Mouse (Mus musculus) fat pad, adult 2 months (tissue): ENCODE measurements around the gene Rassf8.

Source experiments
- DNase-seq: peaks from one replicate; pipeline ENCODE4 v3.0.0-alpha.2; 2011; ENCODE audit warnings: low read depth, low spot score; ENCODE audit errors: extremely low read depth

Rassf8 gene

GRCm38 (mm10) chr6:145747671-145748640, 1.4 kb downstream of the Rassf8 start:
- no peak for DNase-seq

- no peak for DNase-seq
These were observed 3.8 kb downstream of the Rassf8 start for GRCm38 (mm10) chr6:145750394-145750793.

- DNase-seq = no peak
These were observed 6.7 kb downstream of the Rassf8 start for GRCm38 (mm10) chr6:145753296-145753695.

GRCm38 (mm10) chr6:145754416-145754815, 7.9 kb downstream of the Rassf8 start:
- no peak for DNase-seq

GRCm38 (mm10) chr6:145755942-145756639, 9.5 kb downstream of the Rassf8 start:
- DNase-seq = no peak

- no peak for DNase-seq
These were observed 10.1 kb downstream of the Rassf8 start for GRCm38 (mm10) chr6:145756640-145757005.

GRCm38 (mm10) chr6:145757346-145757745, 10.8 kb downstream of the Rassf8 start:
- no peak for DNase-seq

GRCm38 (mm10) chr6:145758685-145759084, 12.1 kb downstream of the Rassf8 start:
- no peak for DNase-seq

GRCm38 (mm10) chr6:145759432-145759831, 12.9 kb downstream of the Rassf8 start:
- no peak for DNase-seq

- DNase-seq = no peak
These were observed 13.9 kb downstream of the Rassf8 start for GRCm38 (mm10) chr6:145760246-145761016.

GRCm38 (mm10) chr6:145761151-145761935, 14.8 kb downstream of the Rassf8 start:
- no peak for DNase-seq

- no peak for DNase-seq
These were observed 15.5 kb downstream of the Rassf8 start for GRCm38 (mm10) chr6:145762016-145762415.

- no peak for DNase-seq
These were observed 16.5 kb downstream of the Rassf8 start for GRCm38 (mm10) chr6:145763051-145763450.

- DNase-seq = no peak
These were observed 18.5 kb downstream of the Rassf8 start for GRCm38 (mm10) chr6:145765011-145765410.

- DNase-seq = no peak
These were observed 20.4 kb downstream of the Rassf8 start for GRCm38 (mm10) chr6:145766971-145767370.

- no peak for DNase-seq
These were observed 21.1 kb downstream of the Rassf8 start for GRCm38 (mm10) chr6:145767637-145768036.

- no peak for DNase-seq
These were observed 22.2 kb downstream of the Rassf8 start for GRCm38 (mm10) chr6:145768671-145769292.

- DNase-seq = no peak
These were observed 23.3 kb downstream of the Rassf8 start for GRCm38 (mm10) chr6:145769855-145770254.

GRCm38 (mm10) chr6:145770272-145771000, 23.9 kb downstream of the Rassf8 start:
- no peak for DNase-seq
